Comparison of ENCODE assay signal across 28 mouse cellular contexts in the genomic region with DNA sequence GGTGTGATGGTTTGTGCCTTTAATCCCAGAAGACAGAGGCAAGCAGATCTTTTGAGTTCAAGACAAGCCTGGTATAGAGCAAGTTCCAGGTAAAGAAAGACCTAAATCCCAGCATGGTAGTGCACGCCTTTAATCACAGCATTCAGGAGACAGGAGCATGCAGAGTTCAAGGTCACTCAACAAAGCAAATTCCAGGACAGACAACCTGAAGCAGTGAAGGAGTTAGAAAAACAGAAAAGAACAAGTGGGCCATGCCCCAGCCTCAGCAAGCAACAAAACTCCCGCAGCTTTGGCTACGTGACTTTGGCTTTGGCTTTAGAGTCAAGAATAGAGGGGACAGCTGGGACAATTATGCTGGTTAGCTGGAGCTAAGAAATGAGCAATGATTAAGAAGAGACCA. TPM values are rescaled to one million over a fixed set of nuclear protein-coding genes. Genes with fewer than 3 reads are reported as not detected.
DNase-seq lines count a peak whose midpoint lies in the region; ATAC-seq and TF ChIP-seq lines count a peak whose summit lies in the region.
"Had no signal": no experiment of that assay in that cellular context is flagged by ENCODE, and none has a peak within 500 bp of the region (broad histone marks: within the 10 kb centered on the region; RNA-seq: fewer than 3 reads in every experiment).

No protein-coding gene starts in this region.

- no peak overlapping the region for H3K9ac ChIP-seq in forebrain, postnatal 0 days
- H3K9ac ChIP-seq: embryonic facial prominence, embryonic 12.5 days; forebrain, embryonic 13.5 days; forebrain, embryonic 15.5 days had no signal

- H3K27ac ChIP-seq in forebrain, postnatal 0 days (ENCODE audit: low read depth, low read length): no peak overlapping the region
- H3K27ac ChIP-seq: embryonic facial prominence, embryonic 10.5 days; embryonic facial prominence, embryonic 12.5 days; forebrain, embryonic 13.5 days; forebrain, embryonic 15.5 days had no signal

- peak overlapping the region; percentile 78 for H3K4me3 ChIP-seq in E14TG2a.4 (replicated peaks; ENCODE audit: low read length)
- H3K4me3 ChIP-seq in forebrain, postnatal 0 days (ENCODE audit: low read depth, low read length): no peak overlapping the region
- H3K4me3 ChIP-seq: embryonic facial prominence, embryonic 10.5 days; embryonic facial prominence, embryonic 12.5 days; forebrain, embryonic 13.5 days; forebrain, embryonic 15.5 days had no signal

- no peak overlapping the region for H3K4me2 ChIP-seq in forebrain, postnatal 0 days (ENCODE audit: low read depth)
- H3K4me2 ChIP-seq: embryonic facial prominence, embryonic 12.5 days; forebrain, embryonic 13.5 days; forebrain, embryonic 15.5 days had no signal

- H3K4me1 ChIP-seq in E14TG2a.4 (replicated peaks; ENCODE audit: low read depth, low read length): peaks cover 84% of the 10 kb centered on the region
- 0 out of 2 replicates have a peak, but pooled peaks cover 3% of the 10 kb centered on the region for H3K4me1 ChIP-seq in forebrain, postnatal 0 days (ENCODE audit: insufficient read depth)

- H3K9me3 ChIP-seq in E14TG2a.4 (ENCODE audit: low read length): no peaks in the 10 kb centered on the region
- no peaks in the 10 kb centered on the region for H3K9me3 ChIP-seq in forebrain, postnatal 0 days (ENCODE audit: low read length)

- no peak for TF ChIP-seq CTCF in E14TG2a.4 (conservative IDR thresholded peaks at IDR 0.05; ENCODE audit: low read length)
- no peak for TF ChIP-seq CTCF in forebrain, postnatal 0 days (IDR thresholded peaks at IDR 0.05; ENCODE audit: low read depth)

- H3K36me3 ChIP-seq in E14TG2a.4 (ENCODE audit: insufficient read depth, low read length): peaks cover 38% of the 10 kb centered on the region
- H3K36me3 ChIP-seq in forebrain, postnatal 0 days (ENCODE audit: insufficient read depth): no peaks in the 10 kb centered on the region
- H3K36me3 ChIP-seq: embryonic facial prominence, embryonic 10.5 days; embryonic facial prominence, embryonic 12.5 days; forebrain, embryonic 15.5 days; G1E had no signal

- 83% methylated on average over 3 of the region's 3 CpGs for WGBS in forebrain, postnatal 0 days

- DNase-seq in ES-CJ7 (ENCODE audit: low read depth, low spot score) (peak; percentile 99), R1 (ENCODE audit: low read depth, low spot score) (peak; percentile 99)
- no peak for DNase-seq in forebrain, postnatal 0 days
- no peak for DNase-seq in gastrocnemius, postnatal 4 days (ENCODE audit: low spot score in 2 of 2)
- DNase-seq: adrenal gland, adult 8-10 months; adrenal gland, postnatal 14 days; adrenal gland, postnatal 36 days; B cell, adult 2 months; cerebellum, adult 11-12 months; cerebellum, adult 2 months; cerebellum, adult 9-10 months; cerebellum, postnatal 10 days; cerebellum, postnatal 25 days had no signal

- no peak for ATAC-seq in forebrain, postnatal 0 days
- no peak for ATAC-seq in granulocyte monocyte progenitor cell, adult 5-6 weeks (replicated peaks; ENCODE audit: poor library complexity, severe bottlenecking)
- ATAC-seq: activated CD4-positive, CD25-positive, alpha-beta regulatory T cell, adult 4 months; CD4-positive, CD25-positive, alpha-beta regulatory T cell, adult 4 months; forebrain, embryonic 13.5 days; forebrain, embryonic 15.5 days; Patski had no signal

- no peaks in the 10 kb centered on the region for H3K27me3 ChIP-seq in E14TG2a.4 (ENCODE audit: insufficient read depth, low read length)
- peaks cover 16% of the 10 kb centered on the region; the same call in 1 of the 2 replicates for H3K27me3 ChIP-seq in forebrain, postnatal 0 days (ENCODE audit: insufficient read depth, low read length)

RNA-seq across cellular contexts. Expression of gene Sgsm1, which starts 19.6 kb away (rescaled TPM):
- total RNA-seq in forebrain, postnatal 0 days (2014; rRNA removed): 42.0 and 48.7 TPM in 2 replicates
- 10.1 and 16.5 TPM in 2 replicates for polyA plus RNA-seq in forebrain, postnatal 0 days (2015; fragmentation: Nextera tagmentation; extraction: Ambion mirVana)
- total RNA-seq in gastrocnemius, postnatal 4 days (2021): 1 to 10 TPM in 1 of 2 experiments, under 1 TPM in 1; 0.75 to 1.3 TPM
- not detected in 2 replicates for total RNA-seq in granulocyte monocyte progenitor cell, adult 5-6 weeks (2014; fragmentation: Nextera tagmentation)
- total RNA-seq in granulocyte monocyte progenitor cell, adult 5-6 weeks (2017): 0.22 TPM in 1 of 2 replicates, not detected in the other
- polyA plus RNA-seq: activated CD4-positive, CD25-positive, alpha-beta regulatory T cell, adult 4 months; CD4-positive, CD25-positive, alpha-beta regulatory T cell, adult 4 months; G1E had no signal

RNA-seq across cellular contexts. Expression of gene Aym1, which starts 26.9 kb away (rescaled TPM):
- total RNA-seq in forebrain, postnatal 0 days (2014; rRNA removed): not detected in 2 replicates
- not detected in 2 replicates for polyA plus RNA-seq in forebrain, postnatal 0 days (2015; fragmentation: Nextera tagmentation; extraction: Ambion mirVana)
- not detected for total RNA-seq in gastrocnemius, postnatal 4 days (2021)
- not detected in 2 replicates for total RNA-seq in granulocyte monocyte progenitor cell, adult 5-6 weeks (2014; fragmentation: Nextera tagmentation)
- not detected in 2 replicates for total RNA-seq in granulocyte monocyte progenitor cell, adult 5-6 weeks (2017)
- total RNA-seq: adrenal gland, adult 18-20 months; adrenal gland, adult 8-10 months; adrenal gland, postnatal 14 days; adrenal gland, postnatal 36 days; CH12.LX; G1E had no signal
- polyA plus RNA-seq: activated CD4-positive, CD25-positive, alpha-beta regulatory T cell, adult 4 months; CD4-positive, CD25-positive, alpha-beta regulatory T cell, adult 4 months; cerebellum, adult 2 months; embryonic facial prominence, embryonic 10.5 days; embryonic facial prominence, embryonic 12.5 days; embryonic facial prominence, embryonic 14.5 days; forebrain, embryonic 11.5 days; forebrain, embryonic 13.5 days; forebrain, embryonic 15.5 days; frontal cortex, adult 2 months; G1E; Patski had no signal

Comparison
In these comparisons a context has a peak if more than half of its experiments do, and no peak if none do; other contexts are left out.
1. DNase-seq: peak in ES-CJ7 (single experiment) and R1 (single experiment); none in forebrain, postnatal 0 days (single experiment) and gastrocnemius, postnatal 4 days (0 of 2).
2. RNA of gene Sgsm1, which starts 19.6 kb away (total RNA-seq): 42.0 to 48.7 TPM in forebrain, postnatal 0 days; 0.75 to 1.3 TPM in gastrocnemius, postnatal 4 days and 0.22 TPM in granulocyte monocyte progenitor cell, adult 5-6 weeks; every median in the first group is over 10 times any median in the second.